Mouse (Mus musculus): ENCODE measurements around the gene Rab33b.
A peak's percentile ranks its signal among the peaks of the same experiment; 100 is the strongest.

The Rab33b gene

DNA sequence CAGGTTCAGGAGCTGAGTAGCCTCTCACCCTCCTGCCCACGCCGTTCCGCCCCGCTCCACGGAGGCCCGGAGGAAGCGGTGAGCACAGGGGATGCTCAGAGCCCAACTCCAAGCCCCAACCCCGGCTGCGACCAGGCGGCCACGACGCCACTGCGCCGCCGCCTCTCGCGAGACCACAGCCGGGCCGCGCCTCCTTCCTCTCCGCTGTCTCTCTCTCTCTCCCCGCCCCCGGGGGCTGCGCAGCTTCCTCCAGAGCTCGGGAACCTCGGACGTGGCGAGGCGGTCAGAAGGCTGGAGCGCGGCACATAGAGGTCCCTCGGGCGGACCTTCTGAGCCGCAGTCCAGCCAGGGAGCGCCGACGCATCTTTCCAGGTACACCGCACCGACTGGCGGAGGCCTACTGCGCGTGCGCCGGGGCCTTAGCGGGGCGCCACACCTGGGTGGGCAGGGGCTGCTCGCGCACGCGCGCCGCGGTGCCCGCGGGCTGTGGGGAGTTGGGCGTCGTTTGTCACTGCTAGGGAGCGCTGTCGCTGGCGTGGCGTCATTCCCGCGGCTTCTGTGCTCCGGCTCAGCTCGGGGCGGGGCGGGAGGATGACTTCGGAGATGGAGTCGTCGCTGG is at the start of gene Rab33b:
TSS of gene Rab33b (plus strand) at position 180 of the 619 bp plus-strand sequence.
- DNase-seq (ENCODE audit: low read depth, low spot score): peak; percentile 99

DNA sequence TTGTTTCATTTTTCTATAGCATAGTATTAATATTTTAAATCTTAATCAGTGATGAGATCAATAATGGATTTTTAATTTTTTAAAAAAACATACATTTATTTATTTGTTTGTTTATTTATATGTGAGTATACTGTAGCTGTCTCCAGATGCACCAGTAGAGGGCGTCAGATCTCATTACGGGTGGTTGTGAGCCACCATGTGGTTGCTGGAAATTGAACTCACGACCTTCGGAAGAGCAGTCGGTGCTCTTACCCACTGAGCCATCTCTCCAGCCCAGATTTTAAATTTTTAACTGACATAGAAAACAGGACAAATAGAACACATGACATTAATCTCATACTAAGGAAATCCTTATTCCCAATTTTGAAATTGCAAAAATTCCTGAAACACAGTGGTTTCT is 49.4 kb upstream of the Rab33b start:
- peak; percentile 17 for DNase-seq (ENCODE audit: low read depth, low spot score)

DNA sequence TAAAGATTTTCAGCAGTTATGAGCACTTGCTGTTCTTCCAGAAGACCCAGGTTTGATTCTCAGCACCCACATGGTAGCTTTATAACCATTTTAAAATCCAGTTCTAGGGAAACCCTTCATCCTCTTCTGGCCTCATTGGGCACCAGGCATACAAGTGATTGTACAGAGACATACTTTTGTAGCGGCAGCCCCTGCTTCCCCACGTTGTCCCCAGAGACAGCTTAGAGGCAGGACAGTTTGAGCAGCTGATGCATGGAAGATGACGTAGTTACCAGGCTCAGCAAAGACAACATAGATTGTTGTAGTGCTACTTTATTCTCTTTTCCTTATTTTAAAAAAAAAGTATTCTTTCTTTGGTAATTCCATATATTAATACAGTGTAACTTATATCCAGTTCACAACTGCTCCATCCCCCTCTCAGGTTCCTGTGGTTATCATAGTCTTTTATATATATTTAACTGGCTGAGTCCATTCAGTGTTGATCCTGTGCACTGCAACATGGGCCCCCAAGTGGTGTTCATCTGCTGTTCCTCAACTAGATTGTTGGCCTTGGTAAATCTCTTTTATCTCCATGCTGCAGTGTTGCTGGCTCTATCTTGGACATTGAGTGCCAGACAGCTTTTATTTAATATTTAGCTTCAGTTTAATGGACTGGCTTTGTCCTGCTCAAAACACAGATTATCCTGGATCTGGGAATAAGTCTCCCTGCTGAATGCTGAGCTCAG is 48.7 kb upstream of the Rab33b start:
- no peak for DNase-seq (ENCODE audit: low read depth, low spot score)

DNA sequence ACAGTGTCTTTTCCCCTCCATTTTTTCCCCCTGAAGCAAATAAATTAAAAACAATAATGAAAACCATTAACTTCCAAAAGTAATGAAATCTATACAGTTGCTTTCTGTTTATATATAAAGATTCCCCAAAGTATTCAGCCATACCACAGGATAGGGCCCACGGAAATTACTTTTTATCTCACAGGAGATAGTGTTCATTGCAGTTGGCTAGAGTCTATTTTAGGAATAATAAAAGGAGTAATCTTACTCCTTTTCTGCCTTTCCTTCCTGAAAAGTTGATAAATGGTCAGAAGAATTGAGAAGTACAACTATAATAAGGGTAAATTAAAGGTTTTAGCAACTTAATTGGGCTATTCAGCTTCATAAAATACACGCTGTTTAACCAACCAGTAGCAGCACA is 15.2 kb upstream of the Rab33b start:
- no peak for DNase-seq (ENCODE audit: low read depth, low spot score)

DNA sequence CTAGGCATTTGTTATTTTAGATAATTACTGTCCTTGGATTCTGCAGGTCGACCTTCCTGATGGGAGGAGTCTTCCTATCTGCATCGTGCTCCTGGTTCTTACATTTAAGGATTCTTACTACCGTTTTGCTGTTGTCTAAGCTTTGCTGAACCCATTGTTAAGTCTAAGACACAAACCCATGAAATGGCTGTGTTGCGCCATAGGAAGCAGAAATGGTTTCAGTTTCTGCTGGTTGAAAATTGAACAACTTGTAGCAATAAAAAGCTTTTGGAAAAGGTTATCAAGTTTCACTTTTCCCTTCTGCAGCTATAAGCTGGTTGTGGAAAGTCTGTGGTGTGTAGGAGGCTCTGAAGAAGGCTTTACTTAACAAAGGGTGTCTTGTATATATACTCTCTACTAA is 8.0 kb upstream of the Rab33b start:
- DNase-seq (ENCODE audit: low read depth, low spot score): no peak

GRCm38 (mm10) chr3:51479893-51480292 is 3.8 kb upstream of the Rab33b start:
- no peak for DNase-seq (ENCODE audit: low read depth, low spot score)

GRCm38 (mm10) chr3:51481059-51481458 is 2.7 kb upstream of the Rab33b start:
- DNase-seq (ENCODE audit: low read depth, low spot score): peak; percentile 68

- DNase-seq (ENCODE audit: low read depth, low spot score): no peak
These were observed 1.8 kb upstream of the Rab33b start for GRCm38 (mm10) chr3:51481881-51482280.

DNA sequence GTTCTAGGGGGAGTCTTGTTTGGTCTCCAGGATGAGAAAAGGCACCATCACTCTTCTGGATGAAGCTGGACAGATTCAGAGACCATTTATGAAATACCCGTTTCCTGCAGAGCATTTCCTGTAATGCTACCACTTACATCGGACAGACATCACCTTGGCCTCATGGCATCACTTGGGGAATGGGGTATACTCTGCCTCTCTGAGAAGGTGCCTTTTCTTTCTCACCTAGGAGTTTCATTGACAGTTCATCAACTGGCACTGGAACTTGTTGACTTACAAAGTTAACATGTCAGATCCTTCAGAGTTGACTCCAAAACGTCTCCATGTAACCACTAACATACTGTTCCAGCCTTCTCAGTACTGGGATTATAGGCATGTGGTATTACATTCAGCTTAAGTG is 939 bp upstream of the Rab33b start:
- DNase-seq (ENCODE audit: low read depth, low spot score): no peak

- no peak for DNase-seq (ENCODE audit: low read depth, low spot score)
These were observed 650 bp downstream of the Rab33b start for GRCm38 (mm10) chr3:51484370-51484769.

GRCm38 (mm10) chr3:51485347-51485746 is 1.6 kb downstream of the Rab33b start:
- DNase-seq (ENCODE audit: low read depth, low spot score): no peak

GRCm38 (mm10) chr3:51486491-51487195 is 2.9 kb downstream of the Rab33b start:
- no peak for DNase-seq (ENCODE audit: low read depth, low spot score)

- DNase-seq (ENCODE audit: low read depth, low spot score): no peak
These were observed 6.5 kb downstream of the Rab33b start for GRCm38 (mm10) chr3:51490088-51490753.

DNA sequence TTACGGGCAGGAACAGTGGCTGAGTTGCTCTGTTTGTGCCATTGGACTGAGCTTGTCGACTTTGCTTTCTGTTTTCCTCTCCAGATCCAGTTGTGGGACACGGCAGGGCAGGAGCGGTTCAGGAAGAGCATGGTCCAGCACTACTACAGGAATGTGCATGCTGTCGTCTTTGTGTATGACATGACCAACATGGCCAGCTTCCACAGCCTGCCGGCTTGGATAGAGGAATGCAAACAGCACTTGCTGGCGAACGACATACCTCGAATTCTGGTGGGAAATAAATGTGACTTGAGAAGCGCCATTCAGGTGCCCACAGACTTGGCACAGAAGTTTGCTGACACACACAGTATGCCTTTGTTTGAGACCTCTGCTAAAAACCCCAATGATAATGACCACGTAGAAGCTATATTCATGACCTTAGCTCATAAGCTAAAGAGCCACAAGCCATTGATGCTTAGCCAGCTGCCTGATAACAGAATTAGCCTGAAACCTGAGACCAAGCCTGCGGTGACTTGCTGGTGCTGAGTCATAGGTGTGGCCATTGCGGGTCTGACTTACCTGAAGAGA is 9.6 kb downstream of the Rab33b start:
- no peak for DNase-seq (ENCODE audit: low read depth, low spot score)

GRCm38 (mm10) chr3:51494466-51494865 is 10.7 kb downstream of the Rab33b start:
- DNase-seq (ENCODE audit: low read depth, low spot score): no peak

DNA sequence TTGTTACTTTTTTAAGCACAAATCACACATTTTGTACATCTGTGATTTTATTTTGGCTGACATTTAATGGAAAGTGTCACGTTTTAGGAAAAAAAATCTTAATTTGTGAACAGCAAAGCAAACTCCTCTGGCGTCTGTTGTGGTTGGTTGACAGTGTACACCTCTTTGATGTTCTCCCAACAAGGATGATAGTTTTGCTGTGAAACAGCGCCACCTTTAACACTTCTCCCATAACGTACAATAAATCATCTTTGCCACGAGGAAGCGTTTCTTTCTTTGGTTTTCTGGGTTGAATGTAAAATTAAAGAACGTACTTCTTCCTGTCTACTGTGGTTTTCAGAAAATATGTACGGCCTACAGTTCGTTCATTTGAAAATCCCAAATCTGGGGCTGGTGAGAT is 11.9 kb downstream of the Rab33b start:
- DNase-seq (ENCODE audit: low read depth, low spot score): no peak

- DNase-seq (ENCODE audit: low read depth, low spot score): no peak
These were observed 14.3 kb downstream of the Rab33b start for GRCm38 (mm10) chr3:51497978-51498377.

DNA sequence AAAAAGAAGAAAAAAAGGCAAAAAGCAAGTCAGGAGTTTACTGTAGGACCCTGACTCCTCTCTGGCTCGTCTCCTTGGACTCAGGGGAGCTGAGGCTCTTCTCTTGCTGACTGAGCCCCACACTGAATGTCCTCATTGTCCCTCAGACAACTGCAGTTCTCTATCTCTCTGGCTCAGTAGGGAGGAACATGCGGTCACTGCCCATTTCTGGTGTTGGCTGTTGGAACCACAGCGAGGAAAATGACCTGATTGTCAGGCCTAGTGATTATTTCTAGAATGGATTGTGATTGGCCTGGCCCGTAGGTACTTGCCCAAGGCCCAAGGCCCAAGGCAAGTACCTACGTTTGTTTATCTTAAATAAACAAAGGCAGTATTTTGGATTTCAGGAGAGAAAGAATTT is 14.9 kb downstream of the Rab33b start:
- no peak for DNase-seq (ENCODE audit: low read depth, low spot score)

DNA sequence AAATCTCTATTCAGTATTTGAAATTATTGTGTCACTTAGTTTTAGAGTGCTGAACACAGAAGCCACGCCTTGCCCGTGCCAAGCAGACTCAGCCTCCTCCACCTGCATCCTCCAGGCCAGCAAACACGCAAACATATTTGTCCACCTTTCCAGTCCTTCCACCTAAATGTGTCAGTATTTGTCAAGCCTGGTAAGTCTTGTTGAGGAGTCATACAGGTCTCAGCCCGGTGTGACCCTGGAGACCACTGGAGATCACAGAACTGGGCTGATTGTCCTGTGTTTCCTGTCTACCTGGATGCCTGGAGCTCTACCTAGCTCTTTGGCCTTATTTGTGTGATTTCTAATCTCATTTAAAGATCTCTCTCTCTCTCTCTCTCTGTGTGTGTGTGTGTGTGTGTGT is 16.2 kb downstream of the Rab33b start:
- no peak for DNase-seq (ENCODE audit: low read depth, low spot score)

DNA sequence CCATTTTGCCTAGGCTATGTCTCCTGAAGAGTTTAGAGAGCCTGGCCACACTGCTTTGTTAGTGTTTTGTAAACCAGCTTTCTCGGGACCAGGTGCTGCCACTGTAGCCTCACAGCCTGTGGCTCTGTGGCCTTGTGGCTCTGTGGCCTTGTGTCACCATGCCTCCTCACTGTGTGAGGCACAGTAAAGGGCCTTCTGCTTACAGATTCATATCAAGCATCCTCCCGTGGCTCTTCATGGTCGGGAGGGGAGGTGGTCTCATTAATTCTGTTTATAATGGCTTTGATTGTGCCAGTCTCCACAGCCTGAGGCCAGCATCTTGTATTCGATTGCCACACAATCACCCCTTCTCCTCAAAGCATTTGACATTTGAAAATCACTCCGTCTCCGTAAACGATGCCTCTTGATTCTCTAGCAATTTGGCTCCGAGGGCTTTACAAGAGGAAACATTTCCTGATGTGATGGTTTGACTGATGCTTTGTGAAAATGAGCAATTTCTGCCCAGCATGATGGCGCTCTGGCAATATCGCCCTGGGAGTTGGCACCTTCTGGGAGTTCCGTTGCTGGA is 20.7 kb downstream of the Rab33b start:
- DNase-seq (ENCODE audit: low read depth, low spot score): no peak

DNA sequence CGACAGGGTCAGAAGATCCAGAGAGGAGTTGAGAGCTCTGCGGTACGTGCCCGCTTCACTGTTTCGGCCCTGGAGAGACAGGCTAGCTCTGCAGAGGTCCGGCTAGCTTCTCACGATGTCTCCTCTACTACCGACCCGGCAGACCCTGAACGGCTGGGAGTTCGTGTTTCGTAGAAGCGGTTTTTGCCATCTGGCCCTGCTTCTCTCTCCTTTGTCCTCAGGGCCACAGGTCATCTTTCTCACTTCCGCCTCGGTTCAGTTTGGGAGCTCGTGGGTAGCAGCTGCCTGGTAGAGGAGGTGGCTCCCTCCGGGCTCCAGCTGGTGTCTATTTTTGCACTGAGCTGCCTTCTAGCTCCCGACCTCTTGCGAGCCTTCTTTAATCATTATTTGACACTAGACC is 21.7 kb downstream of the Rab33b start:
- DNase-seq (ENCODE audit: low read depth, low spot score): peak; percentile 18

- DNase-seq (ENCODE audit: low read depth, low spot score): peak; percentile 79
These were observed 27.2 kb downstream of the Rab33b start for GRCm38 (mm10) chr3:51510903-51511302.

All from ZHBTc4 (cell line).